Comparison of ENCODE assay signal across 8 mouse cellular contexts in the genomic region with DNA sequence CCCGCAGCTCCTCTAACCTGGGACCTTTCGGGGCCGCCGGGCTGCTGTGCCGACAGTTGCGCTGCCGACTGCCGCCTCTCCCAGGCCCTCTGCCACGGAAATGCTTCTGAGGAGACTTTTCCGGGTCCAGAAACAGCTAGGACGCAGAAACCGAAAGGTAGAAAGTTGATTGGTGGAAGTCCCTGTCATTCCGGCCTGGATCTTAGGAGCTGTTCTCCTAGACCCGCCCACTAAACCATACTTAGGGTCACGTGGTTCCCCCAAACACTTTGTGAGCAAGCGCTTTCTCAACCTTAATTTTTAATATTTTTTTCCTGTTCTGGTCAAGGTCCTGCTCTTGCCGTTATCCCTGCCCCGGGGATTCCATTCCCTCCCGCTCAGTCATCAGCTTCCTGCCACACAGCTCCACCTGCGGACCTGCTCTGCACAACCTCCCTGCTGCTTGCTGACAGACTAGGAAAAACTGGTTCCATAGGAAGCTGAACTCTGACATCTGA. TPM values are rescaled to one million over a fixed set of nuclear protein-coding genes. Genes with fewer than 3 reads are reported as not detected.
DNase-seq lines count a peak whose midpoint lies in the region; ATAC-seq and TF ChIP-seq lines count a peak whose summit lies in the region.
"Not testable (repeated sequence)": the region's sequence is repeated elsewhere in the genome, so short reads cannot be mapped to it uniquely, and the experiment has no call there.

A gene (minus strand): TSS at position 108 of the 497 bp plus-strand sequence.

- under 1% methylated on average over 20 of the region's 20 CpGs for WGBS in forebrain, embryonic 12.5 days
- under 1% methylated on average over 20 of the region's 20 CpGs for WGBS in heart, postnatal 0 days
- under 1% methylated on average over 20 of the region's 20 CpGs for WGBS in liver, embryonic 16.5 days (ENCODE audit: insufficient replicate concordance)
- 0% methylated on average over 20 of the region's 20 CpGs for WGBS in neural tube, embryonic 13.5 days

- H3K36me3 ChIP-seq in E14TG2a.4 (ENCODE audit: insufficient read depth, low read length); forebrain, embryonic 12.5 days (replicated peaks); heart, postnatal 0 days (replicated peaks; ENCODE audit: control insufficient read depth, insufficient read depth, low read length); liver, embryonic 16.5 days (ENCODE audit: control insufficient read depth, insufficient read depth); neural tube, embryonic 13.5 days; testis, adult 2 months (ENCODE audit: control insufficient read depth, insufficient read depth, low read length): not testable (repeated sequence)

- peak within 1 kb of the TSS; percentile 65 for H3K9ac ChIP-seq in forebrain, embryonic 12.5 days
- peak within 1 kb of the TSS; percentile 72 for H3K9ac ChIP-seq in heart, postnatal 0 days (replicated peaks; ENCODE audit: low read depth, low read length)
- peak within 1 kb of the TSS; percentile 76 for H3K9ac ChIP-seq in liver, embryonic 16.5 days (ENCODE audit: low read depth, low read length)
- peak within 1 kb of the TSS; percentile 75 for H3K9ac ChIP-seq in neural tube, embryonic 13.5 days

- TF ChIP-seq POLR2A in testis, adult 2 months (IDR thresholded peaks at IDR 0.05; ENCODE audit: control insufficient read depth, low read depth, low read length), result peak; percentile 47; the same call in 1 of the 2 replicates

- H3K9me3 ChIP-seq in E14TG2a.4 (ENCODE audit: low read length); forebrain, embryonic 12.5 days; heart, postnatal 0 days (replicated peaks; ENCODE audit: control insufficient read depth, low read length); liver, embryonic 16.5 days (replicated peaks; ENCODE audit: control insufficient read depth, low read length); neural tube, embryonic 13.5 days: not testable (repeated sequence)

- H3K4me1 ChIP-seq in E14TG2a.4 (replicated peaks; ENCODE audit: low read depth, low read length); forebrain, embryonic 12.5 days; heart, postnatal 0 days (ENCODE audit: control insufficient read depth, insufficient read depth); liver, embryonic 16.5 days (ENCODE audit: control insufficient read depth, low read depth, low read length); neural tube, embryonic 13.5 days (replicated peaks); testis, adult 2 months (ENCODE audit: control insufficient read depth, insufficient read depth, low read length): not testable (repeated sequence)

- peak within 1 kb of the TSS; percentile 68 for H3K27ac ChIP-seq in forebrain, embryonic 12.5 days
- peak within 1 kb of the TSS; percentile 88 for H3K27ac ChIP-seq in heart, postnatal 0 days (ENCODE audit: low read depth)
- peak within 1 kb of the TSS; percentile 72 for H3K27ac ChIP-seq in liver, embryonic 16.5 days (ENCODE audit: low read length)
- H3K27ac ChIP-seq in neural tube, embryonic 13.5 days (replicated peaks), result peak within 1 kb of the TSS; percentile 75
- H3K27ac ChIP-seq in testis, adult 2 months (ENCODE audit: control insufficient read depth, insufficient read depth, low read depth, low read length), result peak within 1 kb of the TSS; percentile 61; the same call in 1 of the 2 replicates

- peak within 1 kb of the TSS; percentile 50 for H3K4me2 ChIP-seq in forebrain, embryonic 12.5 days
- peak within 1 kb of the TSS; percentile 56 for H3K4me2 ChIP-seq in heart, postnatal 0 days (ENCODE audit: low read depth, low read length)
- peak within 1 kb of the TSS; percentile 59 for H3K4me2 ChIP-seq in liver, embryonic 16.5 days (ENCODE audit: low read depth, low read length)
- peak within 1 kb of the TSS; percentile 58 for H3K4me2 ChIP-seq in neural tube, embryonic 13.5 days

- H3K4me3 ChIP-seq in E14TG2a.4 (replicated peaks; ENCODE audit: low read length), result peak within 1 kb of the TSS; percentile 78
- H3K4me3 ChIP-seq in forebrain, embryonic 12.5 days (replicated peaks), result peak within 1 kb of the TSS; percentile 57
- peak within 1 kb of the TSS; percentile 81 for H3K4me3 ChIP-seq in heart, postnatal 0 days (ENCODE audit: low read depth, low read length)
- peak within 1 kb of the TSS; percentile 72 for H3K4me3 ChIP-seq in liver, embryonic 16.5 days (ENCODE audit: low read depth, low read length)
- peak within 1 kb of the TSS; percentile 61 for H3K4me3 ChIP-seq in neural tube, embryonic 13.5 days
- peak within 1 kb of the TSS; percentile 85 for H3K4me3 ChIP-seq in testis, adult 2 months (ENCODE audit: control insufficient read depth, low read depth, low read length)

- not testable (repeated sequence) for TF ChIP-seq EP300 in heart, postnatal 0 days (IDR thresholded peaks at IDR 0.05; ENCODE audit: low read depth)

- peak; percentile 93 for DNase-seq in c-Kit-positive CD71-positive TER-119-positive erythroid progenitor cells, embryonic 14.5 days (ENCODE audit: low spot score)
- DNase-seq in heart, postnatal 0 days (ENCODE audit: low spot score), result peak; percentile 95
- DNase-seq in kidney, postnatal 4 days, result peak; percentile 84 to 92

- peak; percentile 99 for ATAC-seq in forebrain, embryonic 12.5 days (ENCODE audit: low FRiP score)
- peak; percentile 100 for ATAC-seq in heart, postnatal 0 days (ENCODE audit: insufficient read depth, low read depth)
- ATAC-seq in liver, embryonic 16.5 days (ENCODE audit: low read depth), result peak; percentile 98
- peak; percentile 99 for ATAC-seq in neural tube, embryonic 13.5 days (ENCODE audit: low read depth)

- H3K27me3 ChIP-seq in E14TG2a.4 (ENCODE audit: insufficient read depth, low read length); forebrain, embryonic 12.5 days; heart, postnatal 0 days (ENCODE audit: control insufficient read depth, insufficient read depth, low read length); liver, embryonic 16.5 days (ENCODE audit: control insufficient read depth, insufficient read depth, low read depth, low read length); neural tube, embryonic 13.5 days; testis, adult 2 months (ENCODE audit: control insufficient read depth, insufficient read depth, low read length): not testable (repeated sequence)

- TF ChIP-seq CTCF in E14TG2a.4 (conservative IDR thresholded peaks at IDR 0.05; ENCODE audit: low read length); testis, adult 2 months (IDR thresholded peaks at IDR 0.05; ENCODE audit: control insufficient read depth, insufficient read depth, insufficient replicate concordance, low read depth, low read length): not testable (repeated sequence)
- TF ChIP-seq CTCF in heart, postnatal 0 days (IDR thresholded peaks at IDR 0.05; ENCODE audit: low read depth), result 0 out of 2 replicates have a peak, but pooled peaks have one; percentile 4

RNA-seq across cellular contexts. Expression of the gene that starts here (rescaled TPM):
- 11.7 and 12.0 TPM in 2 replicates for polyA plus RNA-seq in forebrain, embryonic 12.5 days (2016; fragmentation: Nextera tagmentation; extraction: Ambion mirVana)
- total RNA-seq in heart, postnatal 0 days (2014; rRNA removed; ENCODE audit: low replicate concordance), result 4.4 and 6.8 TPM in 2 replicates
- polyA plus RNA-seq in heart, postnatal 0 days (2015; fragmentation: Nextera tagmentation; extraction: Ambion mirVana), result 7.6 and 7.7 TPM in 2 replicates
- 3.6 and 3.7 TPM in 2 replicates for polyA plus RNA-seq in liver, embryonic 16.5 days (2015; fragmentation: Nextera tagmentation; extraction: Ambion mirVana)
- polyA plus RNA-seq in neural tube, embryonic 13.5 days (2015; fragmentation: Nextera tagmentation; extraction: Ambion mirVana), result 10.9 and 11.8 TPM in 2 replicates
- polyA plus RNA-seq in testis, adult 2 months (2012; rRNA removed), result 1.4 and 2.0 TPM in 2 replicates

Comparison
In these comparisons a context has a peak if more than half of its experiments do, and no peak if none do; other contexts are left out.
1. Peak in every context shown above with its lines: DNase-seq, ATAC-seq, H3K4me3 ChIP-seq and H3K27ac ChIP-seq.